Mouse (Mus musculus) embryo, embryonic 9.5 days (tissue): ENCODE results near the gene Mn1.
A peak's percentile ranks its signal among the peaks of the same experiment; 100 is the strongest.

Experiments
- DNase-seq: peaks from one replicate; pipeline ENCODE4 v3.0.0-alpha.2; 2017; ENCODE audit errors: extremely low spot score

The Mn1 gene

GRCm38 (mm10) chr5:111409412-111410044 is 7.6 kb upstream of the Mn1 start:
- DNase-seq = no peak

- no peak for DNase-seq
Observed at GRCm38 (mm10) chr5:111410665-111411064, 6.5 kb upstream of the Mn1 start.

GRCm38 (mm10) chr5:111414192-111414591 is 3.0 kb upstream of the Mn1 start:
- peak; percentile 81 for DNase-seq

- no peak for DNase-seq
Observed at GRCm38 (mm10) chr5:111414770-111415249, 2.4 kb upstream of the Mn1 start.

GRCm38 (mm10) chr5:111415575-111415974 is 1.6 kb upstream of the Mn1 start:
- DNase-seq = no peak

GRCm38 (mm10) chr5:111416048-111416447 is 1.1 kb upstream of the Mn1 start:
- peak; percentile 53 for DNase-seq

- DNase-seq = peak; percentile 60
Observed at GRCm38 (mm10) chr5:111417378-111418131, 393 bp downstream of the Mn1 start.

- DNase-seq = peak; percentile 72
Observed at GRCm38 (mm10) chr5:111418202-111419120, 1.3 kb downstream of the Mn1 start.

GRCm38 (mm10) chr5:111419121-111419881 is 2.1 kb downstream of the Mn1 start:
- DNase-seq = peak; percentile 62

GRCm38 (mm10) chr5:111420011-111420691 is 3.0 kb downstream of the Mn1 start:
- DNase-seq = peak; percentile 63

GRCm38 (mm10) chr5:111420896-111421295 is 3.7 kb downstream of the Mn1 start:
- DNase-seq = peak; percentile 44

- DNase-seq = no peak
Observed at GRCm38 (mm10) chr5:111421424-111421823, 4.3 kb downstream of the Mn1 start.

- DNase-seq = no peak
Observed at GRCm38 (mm10) chr5:111422058-111422800, 5.1 kb downstream of the Mn1 start.

- no peak for DNase-seq
Observed at GRCm38 (mm10) chr5:111423011-111423410, 5.8 kb downstream of the Mn1 start.

GRCm38 (mm10) chr5:111423616-111424015 is 6.5 kb downstream of the Mn1 start:
- no peak for DNase-seq

- no peak for DNase-seq
Observed at GRCm38 (mm10) chr5:111425813-111426212, 8.7 kb downstream of the Mn1 start.

- DNase-seq = no peak
Observed at GRCm38 (mm10) chr5:111426249-111426648, 9.1 kb downstream of the Mn1 start.

GRCm38 (mm10) chr5:111428882-111429281 is 11.7 kb downstream of the Mn1 start:
- no peak for DNase-seq

- no peak for DNase-seq
Observed at GRCm38 (mm10) chr5:111429726-111430125, 12.6 kb downstream of the Mn1 start.
